Mouse (Mus musculus): Measurements from ENCODE around the gene Pcsk5. TPM values are rescaled to one million over a fixed set of nuclear protein-coding genes. Genes with fewer than 3 reads are reported as not detected.

The Pcsk5 gene
- polyA plus RNA-seq, 1 experiment from 2014 or later, result 20.1 TPM

GRCm38 (mm10) chr19:17836566-17837470 lies 614 bp downstream of the Pcsk5 start:
- H3K4me3 ChIP-seq (replicated peaks), result peak overlapping the region; percentile 80
- peak overlapping the region; percentile 90 for H3K9ac ChIP-seq (replicated peaks)
- no peaks in the 10 kb centered on the region for H3K9me3 ChIP-seq
- H3K36me3 ChIP-seq, result no peaks in the 10 kb centered on the region
- peak overlapping the region; percentile 96 for H3K27ac ChIP-seq
- no peaks in the 10 kb centered on the region for H3K27me3 ChIP-seq
- H3K4me1 ChIP-seq (replicated peaks), result peaks cover 23% of the 10 kb centered on the region
- ATAC-seq (ENCODE audit: insufficient number of reproducible peaks, insufficient read depth, low FRiP score, low TSS enrichment, low read depth), result peak; percentile 82
- peak overlapping the region; percentile 73 for H3K4me2 ChIP-seq
- under 1% methylated on average over 71 of the region's 72 CpGs for WGBS

- Histone ChIP-seq H3K27me3 (no peaks in the 10 kb centered on the region), H3K4me2 (peak overlapping the region; percentile 73), H3K27ac (peak overlapping the region; percentile 96), H3K36me3 (no peaks in the 10 kb centered on the region), H3K9ac (replicated peaks) (peak overlapping the region; percentile 90), H3K9me3 (no peaks in the 10 kb centered on the region), H3K4me1 (replicated peaks) (peaks cover 23% of the 10 kb centered on the region), H3K4me3 (replicated peaks) (peak overlapping the region; percentile 80)
- no peak for ATAC-seq (ENCODE audit: insufficient number of reproducible peaks, insufficient read depth, low FRiP score, low TSS enrichment, low read depth)
- under 1% methylated on average over 28 of the region's 28 CpGs for WGBS
Observed at GRCm38 (mm10) chr19:17835681-17836565, 1.5 kb downstream of the Pcsk5 start.

- Histone ChIP-seq H3K9me3 (no peaks in the 10 kb centered on the region), H3K4me1 (replicated peaks) (peaks cover 26% of the 10 kb centered on the region), H3K9ac (replicated peaks) (no peak overlapping the region), H3K4me2 (peak overlapping the region; percentile 73), H3K27me3 (no peaks in the 10 kb centered on the region), H3K27ac (no peak overlapping the region), H3K4me3 (replicated peaks) (peak overlapping the region; percentile 80; the same call in 1 of the 2 replicates), H3K36me3 (no peaks in the 10 kb centered on the region)
- ATAC-seq (ENCODE audit: insufficient number of reproducible peaks, insufficient read depth, low FRiP score, low TSS enrichment, low read depth), result no peak
Observed at GRCm38 (mm10) chr19:17834894-17835293, 2.5 kb downstream of the Pcsk5 start.

GRCm38 (mm10) chr19:17831376-17831775 lies 6.1 kb downstream of the Pcsk5 start:
- Histone ChIP-seq H3K9me3 (no peaks in the 10 kb centered on the region), H3K4me3 (replicated peaks) (no peak overlapping the region), H3K36me3 (no peaks in the 10 kb centered on the region), H3K9ac (replicated peaks) (no peak overlapping the region), H3K27ac (no peak overlapping the region), H3K27me3 (no peaks in the 10 kb centered on the region), H3K4me2 (no peak overlapping the region), H3K4me1 (replicated peaks) (peaks cover 21% of the 10 kb centered on the region)
- 88% methylated on average over 2 of the region's 2 CpGs for WGBS
- ATAC-seq (ENCODE audit: insufficient number of reproducible peaks, insufficient read depth, low FRiP score, low TSS enrichment, low read depth), result no peak

GRCm38 (mm10) chr19:17828414-17828813 lies 9.0 kb downstream of the Pcsk5 start:
- no peak overlapping the region for H3K4me3 ChIP-seq (replicated peaks)
- H3K9ac ChIP-seq (replicated peaks), result no peak overlapping the region
- WGBS, result 74% methylated on average over 8 of the region's 8 CpGs
- no peak overlapping the region for H3K27ac ChIP-seq
- H3K27me3 ChIP-seq, result no peaks in the 10 kb centered on the region
- H3K4me1 ChIP-seq (replicated peaks), result 0 out of 2 replicates have a peak, but pooled peaks cover 3% of the 10 kb centered on the region
- H3K9me3 ChIP-seq, result no peaks in the 10 kb centered on the region
- H3K36me3 ChIP-seq, result no peaks in the 10 kb centered on the region
- no peak for ATAC-seq (ENCODE audit: insufficient number of reproducible peaks, insufficient read depth, low FRiP score, low TSS enrichment, low read depth)
- H3K4me2 ChIP-seq, result no peak overlapping the region

- no peaks in the 10 kb centered on the region for H3K9me3 ChIP-seq
- H3K36me3 ChIP-seq, result no peaks in the 10 kb centered on the region
- 0 out of 2 replicates have a peak, but pooled peaks cover 3% of the 10 kb centered on the region for H3K4me1 ChIP-seq (replicated peaks)
- no peak overlapping the region for H3K4me2 ChIP-seq
- no peak overlapping the region for H3K27ac ChIP-seq
- ATAC-seq (ENCODE audit: insufficient number of reproducible peaks, insufficient read depth, low FRiP score, low TSS enrichment, low read depth), result no peak
- WGBS, result 75% methylated on average over 3 of the region's 3 CpGs
- no peak overlapping the region for H3K9ac ChIP-seq (replicated peaks)
- H3K4me3 ChIP-seq (replicated peaks), result no peak overlapping the region
- no peaks in the 10 kb centered on the region for H3K27me3 ChIP-seq
Observed at GRCm38 (mm10) chr19:17826694-17827093, 10.7 kb downstream of the Pcsk5 start.

GRCm38 (mm10) chr19:17820046-17820445 lies 17.4 kb downstream of the Pcsk5 start:
- Histone ChIP-seq H3K9me3 (no peaks in the 10 kb centered on the region), H3K4me3 (replicated peaks) (no peak overlapping the region), H3K27ac (no peak overlapping the region), H3K36me3 (no peaks in the 10 kb centered on the region), H3K4me2 (no peak overlapping the region), H3K4me1 (replicated peaks) (no peaks in the 10 kb centered on the region), H3K27me3 (no peaks in the 10 kb centered on the region), H3K9ac (replicated peaks) (no peak overlapping the region)
- no peak for ATAC-seq (ENCODE audit: insufficient number of reproducible peaks, insufficient read depth, low FRiP score, low TSS enrichment, low read depth)
- 89% methylated on average over 2 of the region's 2 CpGs for WGBS

- no peak for ATAC-seq (ENCODE audit: insufficient number of reproducible peaks, insufficient read depth, low FRiP score, low TSS enrichment, low read depth)
- Histone ChIP-seq H3K27ac (no peak overlapping the region), H3K9me3 (no peaks in the 10 kb centered on the region), H3K4me1 (replicated peaks) (no peaks in the 10 kb centered on the region), H3K27me3 (no peaks in the 10 kb centered on the region), H3K36me3 (no peaks in the 10 kb centered on the region), H3K9ac (replicated peaks) (no peak overlapping the region), H3K4me2 (no peak overlapping the region), H3K4me3 (replicated peaks) (no peak overlapping the region)
- 77% methylated on average over 5 of the region's 5 CpGs for WGBS
Observed at GRCm38 (mm10) chr19:17819081-17819480, 18.4 kb downstream of the Pcsk5 start.

GRCm38 (mm10) chr19:17815062-17815461 lies 22.4 kb downstream of the Pcsk5 start:
- no peak for ATAC-seq (ENCODE audit: insufficient number of reproducible peaks, insufficient read depth, low FRiP score, low TSS enrichment, low read depth)
- WGBS, result 69% methylated on average over 3 of the region's 3 CpGs
- Histone ChIP-seq H3K4me1 (replicated peaks) (no peaks in the 10 kb centered on the region), H3K27me3 (no peaks in the 10 kb centered on the region), H3K9ac (replicated peaks) (no peak overlapping the region), H3K4me2 (no peak overlapping the region), H3K4me3 (replicated peaks) (no peak overlapping the region), H3K27ac (no peak overlapping the region), H3K9me3 (no peaks in the 10 kb centered on the region), H3K36me3 (no peaks in the 10 kb centered on the region)

GRCm38 (mm10) chr19:17813449-17813990 lies 23.9 kb downstream of the Pcsk5 start:
- no peaks in the 10 kb centered on the region for H3K9me3 ChIP-seq
- ATAC-seq (ENCODE audit: insufficient number of reproducible peaks, insufficient read depth, low FRiP score, low TSS enrichment, low read depth), result no peak
- no peak overlapping the region for H3K27ac ChIP-seq
- no peaks in the 10 kb centered on the region for H3K4me1 ChIP-seq (replicated peaks)
- WGBS, result 63% methylated on average over 5 of the region's 5 CpGs
- no peak overlapping the region for H3K9ac ChIP-seq (replicated peaks)
- no peaks in the 10 kb centered on the region for H3K36me3 ChIP-seq
- no peak overlapping the region for H3K4me2 ChIP-seq
- H3K4me3 ChIP-seq (replicated peaks), result no peak overlapping the region
- no peaks in the 10 kb centered on the region for H3K27me3 ChIP-seq

- Histone ChIP-seq H3K27ac (no peak overlapping the region), H3K9ac (replicated peaks) (no peak overlapping the region), H3K9me3 (no peaks in the 10 kb centered on the region), H3K27me3 (no peaks in the 10 kb centered on the region), H3K36me3 (no peaks in the 10 kb centered on the region), H3K4me2 (no peak overlapping the region), H3K4me1 (replicated peaks) (no peaks in the 10 kb centered on the region), H3K4me3 (replicated peaks) (no peak overlapping the region)
- no peak for ATAC-seq (ENCODE audit: insufficient number of reproducible peaks, insufficient read depth, low FRiP score, low TSS enrichment, low read depth)
- 71% methylated on average over 7 of the region's 7 CpGs for WGBS
Observed at GRCm38 (mm10) chr19:17812661-17813060, 24.8 kb downstream of the Pcsk5 start.
